Mouse (Mus musculus): ENCODE results near the gene Rapgef3. TPM values are rescaled to one million over a fixed set of nuclear protein-coding genes. Genes with fewer than 3 reads are reported as not detected.

Rapgef3 gene
- not detected for polyA plus RNA-seq (2017; shearing (Covaris generic))

GRCm38 (mm10) chr15:97767280-97768186 lies at the start of gene Rapgef3:
TSS of gene Rapgef3 (minus strand) at chr15:97767972.
- ATAC-seq, result peak; percentile 76

- ATAC-seq, result no peak
These were observed 48.6 kb upstream of the Rapgef3 start for GRCm38 (mm10) chr15:97816199-97816994.

- ATAC-seq, result no peak
These were observed 47.5 kb upstream of the Rapgef3 start for GRCm38 (mm10) chr15:97815254-97815653.

- no peak for ATAC-seq
These were observed 46.9 kb upstream of the Rapgef3 start for GRCm38 (mm10) chr15:97814703-97815102.

- ATAC-seq, result no peak
These were observed 45.9 kb upstream of the Rapgef3 start for GRCm38 (mm10) chr15:97813452-97814204.

GRCm38 (mm10) chr15:97812875-97813274 lies 45.1 kb upstream of the Rapgef3 start:
- ATAC-seq, result no peak

- ATAC-seq, result no peak
These were observed 44.4 kb upstream of the Rapgef3 start for GRCm38 (mm10) chr15:97812126-97812525.

GRCm38 (mm10) chr15:97811307-97811706 lies 43.5 kb upstream of the Rapgef3 start:
- no peak for ATAC-seq

- no peak for ATAC-seq
These were observed 42.6 kb upstream of the Rapgef3 start for GRCm38 (mm10) chr15:97810399-97810798.

GRCm38 (mm10) chr15:97809942-97810341 lies 42.2 kb upstream of the Rapgef3 start:
- ATAC-seq, result no peak

- no peak for ATAC-seq
These were observed 41.4 kb upstream of the Rapgef3 start for GRCm38 (mm10) chr15:97809206-97809605.

- ATAC-seq, result no peak
These were observed 40.8 kb upstream of the Rapgef3 start for GRCm38 (mm10) chr15:97808532-97808931.

- no peak for ATAC-seq
These were observed 40.1 kb upstream of the Rapgef3 start for GRCm38 (mm10) chr15:97807867-97808266.

- ATAC-seq, result no peak
These were observed 34.8 kb upstream of the Rapgef3 start for GRCm38 (mm10) chr15:97802575-97802974.

GRCm38 (mm10) chr15:97801811-97802210 lies 34.0 kb upstream of the Rapgef3 start:
- no peak for ATAC-seq

- ATAC-seq, result no peak
These were observed 33.1 kb upstream of the Rapgef3 start for GRCm38 (mm10) chr15:97800853-97801252.

- ATAC-seq, result no peak
These were observed 31.7 kb upstream of the Rapgef3 start for GRCm38 (mm10) chr15:97799446-97799845.

GRCm38 (mm10) chr15:97798134-97798533 lies 30.4 kb upstream of the Rapgef3 start:
- no peak for ATAC-seq

- ATAC-seq, result no peak
These were observed 29.0 kb upstream of the Rapgef3 start for GRCm38 (mm10) chr15:97796674-97797310.

- no peak for ATAC-seq
These were observed 27.9 kb upstream of the Rapgef3 start for GRCm38 (mm10) chr15:97795559-97796235.

- no peak for ATAC-seq
These were observed 26.5 kb upstream of the Rapgef3 start for GRCm38 (mm10) chr15:97794268-97794667.

All from inflammation-experienced regulatory T-cells, adult 6 months (primary cell).